Mouse (Mus musculus) megakaryocyte, embryonic 14.5 days (primary cell): ENCODE results near the gene Fam193b.

Source experiments
- FLI1 ChIP-seq: IDR thresholded peaks from 2 replicates; pipeline ENCODE4 v1.6.1; 2012; ENCODE audit warnings: low read length, inconsistent platforms, mixed read lengths
- GATA1 ChIP-seq: IDR thresholded peaks from 3 replicates; pipeline ENCODE4 v1.6.1; 2012; ENCODE audit warnings: mixed read lengths, low read length, inconsistent platforms, borderline replicate concordance

DNA sequence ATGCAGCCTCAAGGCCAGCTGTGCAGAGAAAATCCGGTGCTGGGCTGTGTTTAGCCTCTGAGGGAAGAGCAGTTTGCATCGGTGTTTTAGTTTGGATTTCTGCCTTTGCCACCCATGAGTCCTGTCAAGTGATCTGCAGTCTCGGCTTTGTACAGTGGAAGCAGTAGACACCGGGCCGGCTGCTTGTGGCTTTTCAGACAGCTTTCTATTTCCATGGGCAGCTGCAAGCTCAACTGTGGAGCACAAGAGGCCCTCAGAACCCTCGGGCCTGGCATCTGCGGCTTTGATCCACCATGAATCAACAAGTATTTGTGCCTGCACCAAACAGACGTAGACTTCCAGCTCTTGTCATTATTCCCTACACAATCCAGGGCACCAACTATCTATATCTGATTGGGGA lies 68.5 kb downstream of the Fam193b start:
- TF ChIP-seq GATA1 (no peak), FLI1 (no peak)
